Mouse (Mus musculus) E14TG2a.4 (cell line): ENCODE measurements around the gene Lpp.

Source experiments
- CTCF ChIP-seq: conservative IDR thresholded peaks from 2 replicates; pipeline ENCODE4 v1.5.1; 2014; ENCODE audit warnings: low read length
- POU5F1 ChIP-seq: IDR thresholded peaks from 2 replicates; pipeline ENCODE4 v1.6.1; 2014; ENCODE audit warnings: low read length, borderline replicate concordance

DNA sequence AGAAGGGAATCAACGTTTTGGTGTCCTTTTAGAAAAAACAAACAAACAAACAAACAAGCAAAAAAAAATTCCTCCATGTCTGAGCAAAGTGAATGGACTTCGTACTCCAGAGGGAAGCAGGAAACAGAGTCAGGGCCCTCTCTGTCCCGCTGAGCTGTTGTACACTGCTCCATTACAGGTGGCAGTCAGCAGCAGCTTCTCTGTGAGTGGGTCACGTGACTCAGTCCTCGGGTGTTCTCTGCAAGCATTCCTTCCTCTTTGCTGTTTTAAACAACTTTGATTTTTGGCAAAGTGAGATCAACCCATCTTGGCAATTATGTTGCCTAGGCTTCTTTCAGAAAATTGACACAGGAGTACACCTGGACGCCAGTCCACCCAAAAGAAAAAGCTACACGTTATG is 125.5 kb downstream of the Lpp start:
- no peak for TF ChIP-seq POU5F1
- TF ChIP-seq CTCF = no peak
